Mouse (Mus musculus): Measurements from ENCODE around the gene 4933406M09Rik.

- TF ChIP-seq POLR2A (IDR thresholded peaks at IDR 0.05; ENCODE audit: borderline replicate concordance, extremely low read depth, insufficient read depth, insufficient read length, poor library complexity, severe bottlenecking) (no peak), CTCF (IDR thresholded peaks at IDR 0.05; ENCODE audit: borderline replicate concordance, extremely low read depth, insufficient read depth, insufficient read length) (no peak)
These were observed 3.7 kb upstream of the 4933406M09Rik start for GRCm38 (mm10) chr1:134381795-134382625.
